Mouse (Mus musculus) heart, adult 2 months (tissue): ENCODE data around the gene Rnf5.

Experiments
- CTCF ChIP-seq: fragments of 200-600 bp; IDR thresholded peaks from 2 replicates; pipeline ENCODE4 v1.8.1; 2022; ENCODE audit warnings: antibody characterized with exemption, mild to moderate bottlenecking, moderate library complexity
- POLR2A ChIP-seq: fragments of 200-500 bp; IDR thresholded peaks from 2 replicates; pipeline ENCODE4 v1.6.1; 2011; ENCODE audit warnings: mild to moderate bottlenecking, low read depth, low read length, control low read depth; ENCODE audit not compliant: insufficient read depth

DNA sequence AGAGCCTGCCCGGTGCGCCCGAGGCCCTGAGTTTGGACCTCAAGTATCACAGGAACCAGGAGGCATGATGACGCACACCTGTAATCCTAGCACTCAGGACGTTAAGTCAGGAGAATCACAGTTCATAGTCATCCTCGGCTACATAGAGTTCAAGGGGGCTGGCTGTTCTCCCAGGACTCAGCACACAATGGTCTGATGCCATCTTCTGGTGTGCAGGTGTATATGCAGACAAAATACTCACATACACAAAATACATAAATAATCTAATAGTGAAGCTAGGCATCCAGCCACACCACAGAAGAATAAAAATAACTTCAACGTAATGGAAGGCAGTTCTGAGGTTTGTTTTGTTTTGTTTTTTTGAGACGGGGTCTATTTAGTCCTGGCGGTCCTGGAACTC lies 19.7 kb upstream of the Rnf5 start:
- no peak for TF ChIP-seq POLR2A
- TF ChIP-seq CTCF: peak; percentile 39
